Mouse (Mus musculus) megakaryocyte progenitor cell, adult 5-6 weeks (primary cell): ENCODE measurements at regions not wholly inside any gene's neighbourhood (a gene's known extent, or its start where the extent isn't known, plus 50 kb on each side); places are given as distances from the start of the nearest gene placed in this dataset.
"Not testable (repeated sequence)": the region's sequence is repeated elsewhere in the genome, so short reads cannot be mapped to it uniquely, and the experiment has no call there.

ENCODE experiments used
- ATAC-seq: replicated peaks from 2 replicates; pipeline ENCODE4 v1.8.0; 2016; ENCODE audit warnings: mild to moderate bottlenecking, moderate TSS enrichment, inconsistent platforms; ENCODE audit not compliant: poor library complexity

DNA sequence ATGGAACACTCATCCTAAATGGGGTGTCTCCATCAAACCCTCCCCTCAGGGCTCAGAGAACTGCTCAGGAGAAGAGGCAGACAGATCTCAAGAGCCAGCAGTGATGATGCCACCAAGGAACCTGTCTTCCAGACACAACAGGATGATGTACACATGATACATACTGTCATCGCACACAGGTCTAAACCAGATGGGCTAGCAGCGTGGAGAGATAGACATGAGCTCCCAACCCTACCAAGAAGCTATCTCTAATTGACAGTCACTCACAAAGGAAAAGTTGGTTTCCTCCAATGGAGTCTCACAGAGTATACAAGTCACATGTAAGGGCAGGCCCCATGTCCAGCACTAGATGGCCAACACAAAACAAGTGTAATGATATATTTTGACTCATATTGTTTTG lies 139.9 kb downstream of the Cdca7 start:
- no peak for ATAC-seq

DNA sequence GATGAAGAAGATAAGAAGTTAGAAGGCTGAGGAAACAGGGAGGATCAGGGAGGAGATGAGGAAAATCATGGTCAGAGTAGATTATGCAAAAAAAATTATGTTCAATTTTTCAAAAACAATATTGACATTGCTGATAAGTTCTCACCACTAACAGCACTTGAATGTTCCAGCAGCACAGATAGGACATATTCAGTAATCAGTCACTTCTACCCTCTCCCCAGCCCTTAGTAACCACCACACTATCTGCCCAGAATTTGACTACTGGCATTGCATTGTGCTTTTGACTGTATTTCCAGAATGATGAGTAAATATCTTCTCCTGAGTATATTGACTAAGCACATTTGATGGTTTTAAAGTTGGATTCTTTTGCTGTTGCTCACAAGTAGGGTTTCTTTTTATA lies 140.5 kb downstream of the Cdca7 start:
- no peak for ATAC-seq

DNA sequence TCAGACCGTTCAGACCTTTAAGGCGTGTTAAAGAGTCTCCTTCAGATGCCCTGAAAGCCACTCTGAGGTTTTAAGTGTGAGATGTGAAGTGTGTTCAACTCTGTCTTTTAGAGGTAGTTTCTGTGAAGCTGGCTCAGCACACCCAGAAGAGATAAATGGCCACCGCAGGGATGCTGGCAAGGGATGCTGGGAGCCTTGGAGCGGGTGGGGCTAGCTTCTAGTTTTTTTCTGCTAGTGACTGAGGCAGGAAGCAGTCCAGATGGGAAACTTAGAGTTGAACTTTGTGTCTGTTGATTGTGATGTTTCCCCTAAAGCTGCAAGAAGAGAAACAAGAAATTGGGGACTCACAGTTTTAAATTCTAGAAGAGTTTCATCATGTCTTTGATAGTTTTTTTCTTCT lies 143.5 kb downstream of the Cdca7 start:
- no peak for ATAC-seq

DNA sequence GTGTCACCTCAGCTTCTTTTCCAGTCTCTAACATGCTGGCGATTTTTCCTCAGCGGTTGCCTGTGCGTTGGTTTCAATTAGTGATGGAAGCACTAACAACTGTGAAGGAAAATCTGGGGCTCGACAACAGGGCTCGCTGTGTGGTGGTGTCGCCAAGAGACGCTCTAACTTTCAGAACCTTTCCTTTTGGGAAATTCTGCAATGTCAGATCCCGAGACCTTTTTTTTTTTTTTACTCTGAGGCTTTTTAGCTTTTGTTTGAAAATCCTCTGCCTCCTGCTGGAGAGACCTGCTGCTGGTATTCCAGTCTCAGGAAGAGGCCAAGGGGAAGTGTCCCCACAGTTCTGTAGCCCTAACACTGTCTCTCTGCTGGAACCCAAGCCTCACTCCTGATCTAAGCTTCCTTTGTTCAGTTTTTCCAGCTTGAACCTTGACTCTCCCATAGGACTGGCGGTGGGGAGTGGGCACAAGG lies 144.3 kb downstream of the Cdca7 start:
- ATAC-seq = no peak

DNA sequence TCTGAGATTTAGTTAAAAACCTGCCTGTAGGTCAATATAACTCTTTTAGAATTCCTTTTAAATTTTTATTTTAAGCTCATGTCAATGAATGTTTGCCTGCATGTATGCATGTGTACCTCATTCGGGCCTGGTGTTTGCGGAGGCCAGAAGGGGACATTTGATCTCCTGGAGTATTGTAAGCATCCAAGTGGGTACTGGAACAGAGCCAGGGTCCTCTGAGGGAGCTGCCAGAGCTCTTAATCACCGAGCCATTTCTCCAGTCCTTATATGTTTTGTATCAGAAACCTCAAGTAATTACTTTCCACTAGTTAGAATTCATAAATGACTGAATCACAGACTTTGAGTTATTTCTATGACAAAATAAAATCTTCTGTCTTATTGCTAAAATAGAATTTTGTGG lies 152.0 kb downstream of the Cdca7 start:
- no peak for ATAC-seq

DNA sequence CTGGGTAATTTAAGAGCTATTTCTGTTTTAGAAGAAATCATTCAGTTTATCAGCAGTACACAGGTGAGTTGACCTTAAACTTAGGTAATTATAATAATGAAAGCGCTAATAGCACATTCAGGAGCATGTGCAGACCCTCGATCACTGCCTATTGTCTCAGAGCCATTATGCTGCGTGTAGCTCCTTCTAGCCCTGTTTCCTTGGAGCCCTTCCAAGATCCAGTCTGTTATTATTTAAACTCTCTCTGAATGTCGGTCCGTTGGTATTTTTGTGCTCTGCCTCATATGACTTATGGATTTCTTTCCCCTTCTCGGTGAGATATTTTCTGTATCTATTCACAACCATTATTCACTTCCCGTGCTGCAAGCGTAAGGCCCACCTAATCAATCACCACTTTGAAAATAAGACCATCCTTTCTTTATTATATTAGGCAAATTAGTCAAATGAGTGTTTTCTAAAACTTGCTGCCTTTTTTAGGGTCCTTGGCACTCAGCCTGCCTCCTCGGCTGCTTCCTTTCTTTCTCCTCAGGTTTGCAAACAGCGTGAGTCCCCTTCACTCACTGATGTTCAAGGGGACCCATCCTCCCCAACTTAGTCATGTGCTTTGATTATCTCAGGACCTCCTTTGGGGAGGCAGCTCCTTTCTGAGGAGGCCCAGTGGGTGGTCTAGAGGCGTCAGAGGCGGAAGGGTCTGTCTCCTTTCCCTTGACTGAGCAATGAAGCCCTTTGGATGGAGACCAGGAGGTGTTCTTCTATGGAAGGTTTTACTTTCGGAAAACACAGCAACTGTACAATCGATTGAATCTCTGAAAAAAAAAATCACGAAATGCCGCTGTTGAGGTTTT lies 152.9 kb downstream of the Cdca7 start:
- ATAC-seq = no peak

DNA sequence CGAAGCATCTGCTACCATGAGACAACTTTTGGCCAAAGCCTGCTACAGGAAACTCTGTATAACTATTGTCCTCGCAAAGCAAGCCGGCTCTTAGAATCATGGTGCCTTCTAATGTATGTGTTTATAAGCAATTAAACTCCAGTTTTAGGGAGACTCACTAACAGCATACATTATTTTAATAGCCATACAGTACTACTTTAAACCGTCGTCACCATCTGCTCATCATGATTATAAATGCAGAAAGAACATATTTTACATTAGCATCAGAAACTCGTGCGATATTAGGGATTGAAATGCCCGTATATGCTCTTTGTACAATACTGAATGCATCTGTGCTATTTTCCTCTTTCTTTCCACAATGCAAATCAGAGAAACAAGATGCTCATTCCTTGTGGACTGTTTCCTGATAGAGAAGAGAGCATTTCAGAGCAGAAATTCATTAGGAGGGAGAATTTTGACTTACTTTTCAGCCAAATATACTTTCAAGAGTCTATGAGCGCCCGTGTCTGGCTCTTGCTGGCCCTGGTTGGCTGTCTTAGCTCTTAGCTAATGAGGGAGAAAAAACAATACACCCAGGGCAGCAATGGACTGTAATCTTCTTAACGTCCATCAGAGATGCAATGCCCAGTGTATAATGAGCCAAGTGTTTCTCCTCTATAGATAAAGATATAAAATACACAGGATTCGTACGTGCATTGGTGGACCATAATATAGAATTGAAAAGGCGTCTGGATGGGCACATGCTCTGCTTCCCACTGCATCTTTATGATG lies 153.9 kb downstream of the Cdca7 start:
- no peak for ATAC-seq

DNA sequence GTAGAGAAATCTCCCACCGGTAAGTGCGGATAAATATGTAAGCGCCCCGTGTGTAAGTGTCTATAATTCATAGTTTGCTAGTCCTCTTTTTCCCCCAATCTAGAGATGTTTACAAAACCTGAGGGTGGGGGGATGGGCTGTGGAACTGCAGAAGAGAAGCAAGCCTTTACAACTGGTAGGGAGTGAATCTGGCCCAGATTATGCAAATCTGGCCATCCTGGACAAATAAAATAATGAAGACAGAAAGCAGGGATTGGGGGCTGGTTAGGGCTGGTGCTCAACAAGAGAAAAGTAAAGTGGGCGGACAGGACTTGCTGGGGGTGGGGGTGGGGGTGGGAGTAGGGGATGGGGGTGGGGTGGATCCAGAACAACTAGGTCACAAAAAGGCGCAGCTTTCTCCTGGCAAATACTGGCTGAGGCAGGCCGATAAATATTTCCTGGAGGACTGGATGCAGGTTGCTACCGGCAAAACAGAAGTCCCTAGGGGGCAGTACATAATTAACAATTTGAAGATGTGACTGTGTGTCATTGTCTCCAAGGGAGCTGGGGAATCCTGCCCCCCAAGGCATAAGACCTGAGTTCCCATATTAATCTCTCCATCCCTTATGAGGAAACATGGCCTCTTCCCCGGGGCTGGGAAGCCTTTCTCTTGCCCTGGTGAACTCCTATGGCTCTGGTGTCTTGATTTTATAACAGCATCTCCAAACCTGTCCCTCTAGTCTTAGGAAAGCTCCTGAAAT lies 162.1 kb downstream of the Cdca7 start:
- no peak for ATAC-seq

DNA sequence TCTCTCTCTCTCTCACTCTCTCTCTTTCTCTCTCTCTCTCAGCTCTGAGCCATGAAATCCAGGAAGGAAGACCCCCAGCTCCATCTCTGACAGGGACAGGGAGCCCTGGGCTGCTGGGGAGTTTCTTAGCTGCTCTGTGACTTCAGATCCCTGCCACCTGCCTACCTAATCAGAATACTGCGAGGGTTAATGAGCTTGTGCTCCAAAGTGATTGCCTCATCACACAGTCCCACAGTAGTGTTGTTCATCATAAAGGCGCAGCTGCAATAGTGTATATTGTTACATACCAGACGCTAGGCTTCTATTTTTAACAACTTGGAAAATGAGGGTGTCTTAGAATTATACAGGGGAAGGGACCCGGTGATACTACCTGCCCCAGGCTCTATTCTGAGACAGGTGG lies 163.1 kb downstream of the Cdca7 start:
- no peak for ATAC-seq

DNA sequence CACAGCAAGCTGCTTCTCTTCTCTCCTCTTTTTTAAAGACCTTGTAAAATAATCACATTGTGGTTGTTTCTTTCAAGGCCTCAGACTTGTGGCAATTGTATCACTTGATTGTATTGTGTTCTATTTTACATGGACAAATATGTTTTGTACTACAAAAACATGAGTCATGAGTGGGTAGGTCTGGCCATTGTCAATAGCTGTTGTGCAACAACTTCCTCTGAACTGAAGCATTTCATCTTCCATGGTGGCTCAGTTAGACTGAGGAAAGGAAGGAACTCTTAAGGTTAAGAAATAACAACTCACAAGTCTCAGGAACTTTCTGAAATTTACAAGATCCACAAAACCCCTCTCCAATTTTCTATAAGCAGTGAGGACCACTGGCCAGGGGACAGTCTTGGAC lies 165.3 kb downstream of the Cdca7 start:
- no peak for ATAC-seq

DNA sequence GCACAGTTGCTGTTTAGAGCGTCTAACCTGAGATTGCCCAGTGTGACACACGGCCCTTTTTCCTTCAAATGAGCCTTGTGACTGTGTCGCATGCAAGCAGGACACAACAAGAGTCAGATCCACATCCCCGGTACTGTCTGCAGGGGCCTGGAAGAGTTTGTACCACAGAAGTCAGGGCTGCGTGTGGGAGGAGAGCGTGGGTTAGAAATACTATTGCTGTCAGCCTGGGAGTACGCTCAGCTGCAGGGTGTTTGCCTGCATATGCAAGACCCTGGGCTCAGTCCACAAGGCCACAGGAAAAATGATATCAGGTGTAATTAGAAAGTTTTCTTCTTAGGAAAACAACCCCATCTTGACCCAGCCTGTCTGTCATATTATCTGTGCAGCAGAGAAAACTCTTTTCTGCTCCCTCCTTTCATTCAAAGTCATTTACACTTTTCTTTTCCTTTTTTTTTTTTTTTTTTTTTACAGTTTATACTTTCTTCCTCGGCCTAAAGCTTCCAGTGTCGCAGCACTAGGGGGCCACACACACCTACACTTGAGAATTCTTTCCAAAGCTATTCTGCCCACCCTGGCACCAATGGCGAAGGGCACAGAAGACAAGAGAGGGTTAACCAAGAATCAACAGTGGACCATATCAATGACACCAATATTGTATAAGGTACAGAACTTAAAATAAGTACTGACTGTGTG lies 168.3 kb downstream of the Cdca7 start:
- ATAC-seq = no peak

DNA sequence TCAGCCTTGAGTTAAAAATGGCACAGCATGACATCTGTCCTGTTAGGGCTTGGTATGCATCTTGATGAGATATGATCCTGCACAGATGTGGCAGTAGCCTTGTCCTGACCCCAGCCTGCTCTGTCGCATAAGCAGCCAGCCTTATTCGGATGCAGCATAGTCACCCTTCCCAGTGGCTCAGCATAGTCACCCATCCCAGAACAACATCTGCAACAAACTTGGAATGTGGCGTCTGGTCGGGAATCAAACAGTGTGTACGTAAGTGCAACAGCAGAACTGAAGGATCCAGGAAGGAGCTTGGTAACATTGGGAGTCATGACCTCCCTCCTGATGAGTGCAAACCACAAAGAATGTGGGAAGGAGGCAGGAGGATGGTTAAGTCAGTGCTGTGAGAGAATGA lies 171.7 kb downstream of the Cdca7 start:
- no peak for ATAC-seq

DNA sequence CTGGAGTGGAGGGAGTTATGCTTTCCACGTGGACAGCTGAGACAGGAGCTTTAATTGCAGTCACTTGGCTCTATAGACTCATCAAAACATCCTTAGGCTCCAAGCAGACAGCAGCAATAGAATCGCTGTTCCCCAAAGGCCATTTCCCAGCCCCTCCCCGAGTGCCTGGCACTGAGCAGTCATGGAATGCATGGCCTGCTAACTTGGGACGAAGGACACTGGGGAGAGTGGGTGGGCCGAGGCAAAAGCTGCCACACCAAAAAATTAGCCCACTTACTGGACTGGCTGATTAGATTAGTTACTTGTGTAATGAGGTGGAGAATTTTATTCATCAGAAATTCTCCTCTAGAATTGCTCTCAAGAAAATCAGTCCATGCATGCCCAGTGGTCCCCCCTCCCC lies 172.3 kb downstream of the Cdca7 start:
- ATAC-seq = no peak

DNA sequence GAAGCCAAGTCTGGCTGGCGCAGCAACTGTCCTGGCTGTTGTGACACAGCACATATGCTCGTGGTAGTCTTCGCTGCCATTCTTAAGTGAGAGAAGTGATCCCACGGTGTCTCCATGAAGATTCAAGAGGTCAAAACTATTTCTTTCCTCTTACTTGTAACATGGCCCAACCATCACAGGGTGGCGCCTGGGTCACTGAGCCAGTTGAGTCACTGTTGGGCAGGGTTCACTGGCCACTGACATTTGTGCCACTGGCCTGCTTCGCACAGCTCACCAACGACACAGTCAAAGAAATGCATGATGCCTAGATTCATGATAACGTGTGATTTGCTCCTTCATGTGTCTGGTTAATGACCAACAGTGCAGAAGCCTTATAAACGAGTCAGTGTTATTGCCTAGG lies 179.9 kb downstream of the Cdca7 start:
- no peak for ATAC-seq

DNA sequence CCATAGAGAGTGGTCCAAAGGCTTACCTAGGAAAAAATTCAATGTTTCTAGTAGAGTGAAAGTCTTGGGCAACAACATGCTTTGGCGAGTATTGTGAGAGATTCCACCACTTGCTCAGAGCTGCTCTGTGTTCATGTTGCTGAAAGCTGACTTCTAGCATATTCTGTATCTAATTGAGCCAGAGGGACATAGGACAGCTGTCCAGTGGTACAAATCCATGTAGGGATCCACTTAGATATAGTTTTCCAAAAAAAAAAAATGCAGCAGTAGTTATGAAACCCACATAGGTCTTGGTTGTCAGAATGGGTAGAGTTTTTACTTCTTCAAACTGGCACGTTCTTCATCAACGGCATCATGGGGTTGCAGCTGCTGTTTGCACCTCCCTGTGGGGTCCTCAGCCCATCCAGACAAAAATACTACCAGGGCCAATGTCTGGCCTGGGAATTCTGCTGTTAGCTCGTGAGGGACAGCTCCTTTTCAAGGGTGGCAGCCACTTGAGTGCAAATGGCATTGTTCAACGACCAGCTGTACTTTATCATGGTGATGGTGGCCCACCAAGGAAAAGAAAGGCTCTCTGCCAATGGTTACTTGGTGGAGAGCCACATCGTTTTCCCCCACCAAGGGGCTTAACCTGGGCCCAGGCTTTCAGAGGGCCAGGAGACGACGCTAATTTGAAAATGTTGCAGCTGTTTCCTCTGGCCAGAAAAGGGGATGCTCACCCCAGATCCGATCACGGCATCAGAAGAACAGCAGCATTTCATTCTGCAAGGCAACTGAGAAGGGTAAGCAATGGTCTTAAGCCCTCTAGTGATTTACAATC lies 181.4 kb downstream of the Cdca7 start:
- ATAC-seq = no peak

DNA sequence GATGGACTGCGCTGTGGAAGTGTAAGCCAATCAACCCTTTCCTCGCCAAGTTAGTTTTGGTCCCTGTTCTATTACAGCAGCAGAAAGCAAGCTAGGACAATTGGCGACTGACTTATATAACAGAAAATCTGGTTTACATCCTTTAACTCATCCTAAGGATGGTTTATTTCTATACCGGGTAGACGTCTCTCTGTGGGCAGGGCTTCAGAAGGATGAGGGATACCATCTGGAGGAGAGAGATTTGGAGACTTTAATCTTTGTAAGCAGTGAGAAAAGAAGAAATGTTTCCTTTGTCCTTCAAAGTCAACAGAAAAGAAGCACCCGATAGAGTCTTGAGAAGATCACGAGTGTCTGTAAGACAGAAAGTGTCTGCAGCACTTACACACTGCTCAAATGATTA lies 186.4 kb downstream of the Cdca7 start:
- ATAC-seq = no peak

DNA sequence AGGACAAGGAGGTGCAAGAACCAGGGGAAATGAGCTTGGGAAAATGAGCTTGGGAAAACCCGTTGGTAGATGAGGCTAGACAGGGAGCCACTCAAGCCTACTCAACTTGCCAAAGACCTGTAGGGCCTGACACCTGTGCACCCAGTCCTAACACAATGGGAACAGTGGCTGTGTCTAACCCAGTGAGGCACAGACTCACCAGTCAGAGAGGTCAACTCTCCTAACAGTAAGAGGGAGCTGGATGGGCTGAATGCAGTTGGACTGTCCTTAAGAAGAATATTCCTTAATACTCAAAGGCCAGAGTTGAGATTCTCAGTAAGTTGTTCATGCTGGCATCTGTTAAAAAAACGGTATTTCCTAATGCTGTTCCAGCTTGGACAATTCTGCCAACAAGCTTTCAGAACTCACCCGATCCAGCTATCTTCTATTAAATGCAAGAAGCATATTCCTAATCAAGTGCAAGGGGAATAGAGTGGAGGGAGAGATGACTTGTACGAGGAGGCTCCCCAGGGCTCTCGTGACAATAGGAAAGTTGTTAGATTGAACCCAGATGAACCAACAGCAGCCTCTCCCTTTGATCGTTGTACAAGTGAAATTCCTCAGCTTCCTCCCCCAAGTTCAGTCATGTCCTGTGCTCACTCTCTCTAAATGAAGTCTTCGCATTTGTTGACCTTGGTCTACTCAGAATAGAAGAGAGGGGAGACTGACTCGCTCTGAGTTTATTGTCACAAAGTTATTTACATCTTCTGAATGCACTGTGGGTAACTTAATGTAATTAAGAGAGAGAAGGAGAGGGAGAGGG lies 187.2 kb downstream of the Cdca7 start:
- no peak for ATAC-seq

DNA sequence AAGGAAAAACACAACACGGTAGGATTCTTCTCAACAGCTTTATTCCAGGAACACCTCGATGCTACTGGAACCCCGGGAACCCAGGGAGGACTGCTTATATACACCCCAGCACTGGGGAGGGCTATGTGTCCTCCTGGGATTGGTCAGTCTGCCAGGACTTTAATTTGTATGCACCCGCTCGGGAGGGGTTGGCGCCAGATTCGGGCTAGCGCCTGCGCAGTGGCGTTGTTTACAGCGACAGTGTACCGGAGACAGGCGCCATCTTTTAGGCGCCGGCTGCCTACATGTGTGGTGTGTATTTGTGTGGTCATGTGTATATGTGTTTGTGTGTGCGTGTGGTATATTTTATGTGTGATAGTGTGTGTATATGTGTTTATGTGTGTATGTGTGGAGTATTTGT lies 191.4 kb downstream of the Cdca7 start:
- ATAC-seq = not testable (repeated sequence)
